In the genomic region with DNA sequence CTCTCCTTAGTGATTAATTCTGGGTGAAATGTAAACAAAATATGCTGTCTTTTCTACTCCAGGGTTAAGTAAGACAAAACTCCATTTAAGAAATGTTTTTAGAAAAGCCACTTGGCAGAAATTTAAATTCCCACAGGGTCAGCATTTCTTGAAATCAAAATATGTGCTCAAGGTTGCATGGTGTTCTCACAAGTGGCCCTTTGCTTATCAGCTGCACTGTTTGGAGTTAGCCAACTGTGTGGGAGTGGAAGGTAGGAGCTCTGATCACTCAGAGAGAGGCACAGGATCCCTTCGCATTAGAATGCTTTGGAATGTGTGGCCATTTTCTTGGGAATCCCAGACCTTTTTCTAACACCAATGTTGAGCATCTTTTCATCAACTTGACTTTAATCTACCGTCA, we compare ENCODE assay signal across 22 mouse cellular contexts. TPM values are rescaled to one million over a fixed set of nuclear protein-coding genes. Genes with fewer than 3 reads are reported as not detected.
"Had no signal": no experiment of that assay in that cellular context is flagged by ENCODE, and none has a peak within 500 bp of the region (broad histone marks: within the 10 kb centered on the region; RNA-seq: fewer than 3 reads in every experiment).

No protein-coding gene starts in this region.

- ATAC-seq: intestine, postnatal 0 days; liver, embryonic 12.5 days had no signal

- DNase-seq: kidney, adult 2 months; kidney, postnatal 25 days; layer of hippocampus, adult 9-11 months; liver; midbrain, embryonic 14.5 days; retina, postnatal 1 day; right cerebral cortex, postnatal 25 days; spleen, adult 18-20 months; thymus, adult 2 months; thymus, postnatal 14 days; thymus, postnatal 4 days had no signal

- H3K9me3 ChIP-seq: limb, embryonic 10.5 days; limb, embryonic 13.5 days; liver, embryonic 12.5 days; liver, embryonic 15.5 days; stomach, embryonic 15.5 days had no signal

- H3K9ac ChIP-seq: limb, embryonic 13.5 days; liver, embryonic 12.5 days; liver, embryonic 15.5 days; stomach, embryonic 15.5 days had no signal

- H3K4me3 ChIP-seq: layer of hippocampus, adult 2 months; limb, embryonic 10.5 days; limb, embryonic 13.5 days; liver, embryonic 12.5 days; liver, embryonic 15.5 days; stomach, embryonic 15.5 days had no signal

- H3K4me2 ChIP-seq: limb, embryonic 13.5 days; liver, embryonic 12.5 days; liver, embryonic 15.5 days; midbrain, embryonic 11.5 days; stomach, embryonic 15.5 days had no signal

- H3K36me3 ChIP-seq: limb, embryonic 10.5 days; limb, embryonic 13.5 days; liver, embryonic 12.5 days; liver, embryonic 15.5 days; stomach, embryonic 15.5 days had no signal

- H3K4me1 ChIP-seq: limb, embryonic 13.5 days; liver, embryonic 12.5 days; liver, embryonic 15.5 days; stomach, embryonic 15.5 days had no signal

- H3K27me3 ChIP-seq: limb, embryonic 13.5 days; liver, embryonic 12.5 days; liver, embryonic 15.5 days; stomach, embryonic 15.5 days had no signal

- H3K27ac ChIP-seq: kidney, postnatal 0 days; layer of hippocampus, adult 2 months; limb, embryonic 10.5 days; limb, embryonic 13.5 days; liver, embryonic 12.5 days; liver, embryonic 15.5 days; stomach, embryonic 15.5 days had no signal

RNA-seq across cellular contexts. Expression of gene Arxes1, which starts 42.5 kb away (rescaled TPM):
- total RNA-seq: megakaryocyte progenitor cell, adult 5-6 weeks; megakaryocyte-erythroid progenitor cell, adult 5-6 weeks had no signal
